Mouse (Mus musculus) C2C12 (cell line): ENCODE measurements at regions not wholly inside any gene's neighbourhood (a gene's known extent, or its start where the extent isn't known, plus 50 kb on each side); places are given as distances from the start of the nearest gene placed in this dataset.

Experiments used
- H3K27me3 ChIP-seq: one replicate; pipeline ENCODE4 v1.6.1; 2011; ENCODE audit not compliant: control insufficient read depth, insufficient read depth, insufficient read length
- H3K36me3 ChIP-seq: one replicate; pipeline ENCODE4 v1.6.1; 2011; ENCODE audit not compliant: control insufficient read depth, insufficient read depth
- H3K4me3 ChIP-seq: one replicate; pipeline ENCODE4 v1.5.1; 2011; ENCODE audit warnings: mild to moderate bottlenecking, control low read depth; ENCODE audit not compliant: poor library complexity, insufficient read depth, severe bottlenecking
- H3K79me2 ChIP-seq: one replicate; pipeline ENCODE4 v1.6.1; 2011; ENCODE audit not compliant: control insufficient read depth, insufficient read depth
- H3K79me3 ChIP-seq: one replicate; pipeline ENCODE4 v1.6.1; 2011; ENCODE audit warnings: low read depth, control low read depth
- H3ac ChIP-seq: one replicate; pipeline ENCODE3; 2011; ENCODE audit warnings: low read depth; ENCODE audit not compliant: control insufficient read depth, insufficient read length
- CEBPB ChIP-seq: IDR thresholded peaks from one replicate; pipeline ENCODE4 v1.6.1; 2011; ENCODE audit warnings: low read depth, mild to moderate bottlenecking, control low read depth, moderate library complexity
- CTCF ChIP-seq: IDR thresholded peaks from one replicate; pipeline ENCODE4 v1.5.1; 2011; ENCODE audit not compliant: control insufficient read depth, insufficient read depth, insufficient read length
- FOSL1 ChIP-seq: IDR thresholded peaks from one replicate; pipeline ENCODE4 v1.8.0; 2011; ENCODE audit warnings: mild to moderate bottlenecking, low read length; ENCODE audit not compliant: poor library complexity, insufficient read depth, severe bottlenecking
- MAX ChIP-seq: IDR thresholded peaks from one replicate; pipeline ENCODE4 v1.6.1; 2011; ENCODE audit warnings: mild to moderate bottlenecking, control low read depth
- MYOD1 ChIP-seq: IDR thresholded peaks from one replicate; pipeline ENCODE4 v1.6.1; 2011; ENCODE audit warnings: low read depth; ENCODE audit not compliant: control insufficient read depth, insufficient read length
- MYOG ChIP-seq: IDR thresholded peaks from one replicate; pipeline ENCODE4 v1.6.1; 2011; ENCODE audit not compliant: control insufficient read depth, insufficient read length; ENCODE audit errors: extremely low read depth
- USF1 ChIP-seq: IDR thresholded peaks from one replicate; pipeline ENCODE4 v1.6.1; 2011; ENCODE audit warnings: low read depth, mild to moderate bottlenecking, control low read depth, moderate library complexity

GRCm38 (mm10) chr4:21250396-21250795, 435.4 kb downstream of the Prdm13 start:
- no peaks in the 10 kb centered on the region for H3K27me3 ChIP-seq
- no peak overlapping the region for H3K4me3 ChIP-seq
- no peak for TF ChIP-seq CEBPB
- H3K36me3 ChIP-seq: no peaks in the 10 kb centered on the region
- no peaks in the 10 kb centered on the region for H3K79me2 ChIP-seq
- no peak overlapping the region for H3ac ChIP-seq
- no peaks in the 10 kb centered on the region for H3K79me3 ChIP-seq

GRCm38 (mm10) chr4:21222631-21223030, 463.1 kb downstream of the Prdm13 start:
- Histone ChIP-seq H3K79me3 (no peaks in the 10 kb centered on the region), H3K27me3 (no peaks in the 10 kb centered on the region), H3K4me3 (no peak overlapping the region), H3ac (no peak overlapping the region), H3K36me3 (no peaks in the 10 kb centered on the region), H3K79me2 (no peaks in the 10 kb centered on the region)
- TF ChIP-seq FOSL1: no peak
- TF ChIP-seq MYOD1: no peak
- TF ChIP-seq CTCF: no peak
- TF ChIP-seq USF1: no peak
- no peak for TF ChIP-seq CEBPB
- no peak for TF ChIP-seq MYOG
- no peak for TF ChIP-seq MAX

- no peaks in the 10 kb centered on the region for H3K79me2 ChIP-seq
- H3K79me3 ChIP-seq: no peaks in the 10 kb centered on the region
- TF ChIP-seq USF1: no peak
- no peak for TF ChIP-seq MYOD1
- no peak for TF ChIP-seq CTCF
- no peak for TF ChIP-seq MYOG
- no peak for TF ChIP-seq MAX
- no peak for TF ChIP-seq FOSL1
- TF ChIP-seq CEBPB: no peak
- H3K36me3 ChIP-seq: no peaks in the 10 kb centered on the region
- no peaks in the 10 kb centered on the region for H3K27me3 ChIP-seq
- H3K4me3 ChIP-seq: no peak overlapping the region
- no peak overlapping the region for H3ac ChIP-seq
Observed at GRCm38 (mm10) chr4:21207617-21208016, 478.1 kb downstream of the Prdm13 start.

- Histone ChIP-seq H3ac (no peak overlapping the region), H3K79me2 (no peaks in the 10 kb centered on the region), H3K4me3 (no peak overlapping the region), H3K36me3 (no peaks in the 10 kb centered on the region), H3K27me3 (no peaks in the 10 kb centered on the region), H3K79me3 (no peaks in the 10 kb centered on the region)
- no peak for TF ChIP-seq CEBPB
Observed at GRCm38 (mm10) chr4:21195620-21196019, 490.1 kb downstream of the Prdm13 start.

- TF ChIP-seq USF1 (no peak), FOSL1 (no peak), MYOG (no peak), CEBPB (no peak), MYOD1 (no peak), CTCF (no peak), MAX (no peak)
- no peak overlapping the region for H3ac ChIP-seq
Observed at GRCm38 (mm10) chr4:21173789-21174188, 512.0 kb downstream of the Prdm13 start.

GRCm38 (mm10) chr4:21173019-21173418, 512.7 kb downstream of the Prdm13 start:
- Histone ChIP-seq H3ac (no peak overlapping the region), H3K4me3 (no peak overlapping the region), H3K79me3 (no peaks in the 10 kb centered on the region), H3K27me3 (no peaks in the 10 kb centered on the region), H3K79me2 (no peaks in the 10 kb centered on the region), H3K36me3 (no peaks in the 10 kb centered on the region)
- no peak for TF ChIP-seq USF1
- no peak for TF ChIP-seq FOSL1
- no peak for TF ChIP-seq CTCF
- no peak for TF ChIP-seq MYOD1
- TF ChIP-seq CEBPB: no peak
- TF ChIP-seq MAX: no peak
- no peak for TF ChIP-seq MYOG

More at GRCm38 (mm10) chr4:21173789-21174188, 512.0 kb downstream of the Prdm13 start:
- H3K36me3 ChIP-seq: no peaks in the 10 kb centered on the region
- no peak overlapping the region for H3K4me3 ChIP-seq
- H3K79me2 ChIP-seq: no peaks in the 10 kb centered on the region
- H3K79me3 ChIP-seq: no peaks in the 10 kb centered on the region
- H3K27me3 ChIP-seq: no peaks in the 10 kb centered on the region

- TF ChIP-seq MAX: no peak
- TF ChIP-seq MYOD1: no peak
- no peak for TF ChIP-seq USF1
- TF ChIP-seq MYOG: no peak
- no peak for TF ChIP-seq FOSL1
- no peak for TF ChIP-seq CTCF
- TF ChIP-seq CEBPB: no peak
- Histone ChIP-seq H3K79me2 (no peaks in the 10 kb centered on the region), H3K36me3 (no peaks in the 10 kb centered on the region), H3ac (no peak overlapping the region), H3K4me3 (no peak overlapping the region), H3K27me3 (no peaks in the 10 kb centered on the region), H3K79me3 (no peaks in the 10 kb centered on the region)
Observed at GRCm38 (mm10) chr4:21170734-21171133, 515.0 kb downstream of the Prdm13 start.
